Mouse (Mus musculus): ENCODE data around the gene Enpep.
A peak's percentile ranks its signal among the peaks of the same experiment; 100 is the strongest.

The Enpep gene

GRCm38 (mm10) chr3:129311951-129312350 lies 20.6 kb downstream of the Enpep start:
- DNase-seq = no peak

- no peak for DNase-seq
These were observed 22.6 kb downstream of the Enpep start for GRCm38 (mm10) chr3:129309926-129310325.

- DNase-seq = no peak
These were observed 23.6 kb downstream of the Enpep start for GRCm38 (mm10) chr3:129308876-129309275.

GRCm38 (mm10) chr3:129308102-129308752 lies 24.3 kb downstream of the Enpep start:
- peak; percentile 83 for DNase-seq

- peak; percentile 51 for DNase-seq
These were observed 28.6 kb downstream of the Enpep start for GRCm38 (mm10) chr3:129303941-129304340.

- DNase-seq = peak; percentile 29
These were observed 32.6 kb downstream of the Enpep start for GRCm38 (mm10) chr3:129299874-129300273.

GRCm38 (mm10) chr3:129298606-129299005 lies 33.9 kb downstream of the Enpep start:
- DNase-seq = no peak

GRCm38 (mm10) chr3:129296994-129297393 lies 35.5 kb downstream of the Enpep start:
- DNase-seq = no peak

- DNase-seq = no peak
These were observed 36.6 kb downstream of the Enpep start for GRCm38 (mm10) chr3:129295883-129296282.

GRCm38 (mm10) chr3:129289536-129289935 lies 43.0 kb downstream of the Enpep start:
- DNase-seq = no peak

GRCm38 (mm10) chr3:129287140-129287539 lies 45.4 kb downstream of the Enpep start:
- no peak for DNase-seq

- DNase-seq = no peak
These were observed 46.1 kb downstream of the Enpep start for GRCm38 (mm10) chr3:129286426-129286825.

GRCm38 (mm10) chr3:129284326-129284725 lies 48.2 kb downstream of the Enpep start:
- DNase-seq = no peak

- DNase-seq = no peak
These were observed 53.1 kb downstream of the Enpep start for GRCm38 (mm10) chr3:129279441-129279840.

- no peak for DNase-seq
These were observed 59.2 kb downstream of the Enpep start for GRCm38 (mm10) chr3:129273156-129273831.

GRCm38 (mm10) chr3:129270044-129270443 lies 62.5 kb downstream of the Enpep start:
- DNase-seq = no peak

GRCm38 (mm10) chr3:129268886-129269683 lies 63.4 kb downstream of the Enpep start:
- DNase-seq = no peak

- DNase-seq = no peak
These were observed 74.0 kb downstream of the Enpep start for GRCm38 (mm10) chr3:129258497-129258896.

- DNase-seq = no peak
These were observed 75.8 kb downstream of the Enpep start for GRCm38 (mm10) chr3:129256766-129257165.

GRCm38 (mm10) chr3:129256283-129256682 lies 76.2 kb downstream of the Enpep start:
- DNase-seq = no peak

GRCm38 (mm10) chr3:129254246-129254645 lies 78.3 kb downstream of the Enpep start:
- no peak for DNase-seq

GRCm38 (mm10) chr3:129250997-129251396 lies 81.5 kb downstream of the Enpep start:
- DNase-seq = no peak

- no peak for DNase-seq
These were observed 93.8 kb downstream of the Enpep start for GRCm38 (mm10) chr3:129238664-129239258.
